Mouse (Mus musculus) embryonic fibroblast, embryonic 13.5 days (primary cell): ENCODE data around the gene Olfr51. TPM values are rescaled to one million over a fixed set of nuclear protein-coding genes. Genes with fewer than 3 reads are reported as not detected.
"Not testable (repeated sequence)": the region's sequence is repeated elsewhere in the genome, so short reads cannot be mapped to it uniquely, and the experiment has no call there.

Source experiments
- H3K27ac ChIP-seq: 2 replicates; pipeline ENCODE4 v1.5.1; 2012; ENCODE audit warnings: low read length, control low read depth, inconsistent platforms; ENCODE audit not compliant: insufficient read depth
- H3K4me1 ChIP-seq: 2 replicates; pipeline ENCODE4 v1.6.1; 2011; ENCODE audit warnings: low read length; ENCODE audit not compliant: control insufficient read depth, insufficient read depth
- H3K4me3 ChIP-seq: 2 replicates; pipeline ENCODE4 v1.5.1; 2011; ENCODE audit warnings: mild to moderate bottlenecking, control low read depth, low read length; ENCODE audit not compliant: insufficient read depth
- CTCF ChIP-seq: IDR thresholded peaks from 2 replicates; pipeline ENCODE4 v1.5.1; 2011; ENCODE audit warnings: mild to moderate bottlenecking, control low read depth, low read length, moderate library complexity, borderline replicate concordance; ENCODE audit not compliant: insufficient read depth
- POLR2A ChIP-seq: IDR thresholded peaks from 2 replicates; pipeline ENCODE4 v1.6.1; 2011; ENCODE audit warnings: low read depth, mild to moderate bottlenecking, control low read depth, low read length, moderate library complexity
- polyA plus RNA-seq: library from polyadenylated mRNA; stranded (reverse); fragments of >200 nt; gene quantifications from 2 replicates; pipeline ENCODE4 v1.2.4, GENCODE M21; 2011; ENCODE audit warnings: low read depth; ENCODE audit not compliant: missing spikeins, insufficient read length

Olfr51 gene
- polyA plus RNA-seq, 1 experiment: not detected

GRCm38 (mm10) chr11:51030225-51030624, 26.8 kb downstream of the Olfr51 start:
- Histone ChIP-seq H3K27ac (no peak overlapping the region), H3K4me3 (no peak overlapping the region), H3K4me1 (no peaks in the 10 kb centered on the region)
- no peak for TF ChIP-seq CTCF
- TF ChIP-seq POLR2A: no peak

- H3K4me1 ChIP-seq: no peaks in the 10 kb centered on the region
- no peak for TF ChIP-seq CTCF
- TF ChIP-seq POLR2A: no peak
- no peak overlapping the region for H3K4me3 ChIP-seq
- H3K27ac ChIP-seq: no peak overlapping the region
Observed at GRCm38 (mm10) chr11:51032851-51033250, 29.5 kb downstream of the Olfr51 start.

GRCm38 (mm10) chr11:51034141-51034540, 30.7 kb downstream of the Olfr51 start:
- H3K4me1 ChIP-seq, H3K4me3 ChIP-seq, H3K27ac ChIP-seq: not testable (repeated sequence)

GRCm38 (mm10) chr11:51035951-51036350, 32.6 kb downstream of the Olfr51 start:
- no peak for TF ChIP-seq CTCF
- TF ChIP-seq POLR2A: no peak
- H3K4me3 ChIP-seq: no peak overlapping the region
- H3K4me1 ChIP-seq: no peaks in the 10 kb centered on the region
- H3K27ac ChIP-seq: no peak overlapping the region

- H3K4me3 ChIP-seq, H3K4me1 ChIP-seq, H3K27ac ChIP-seq: not testable (repeated sequence)
Observed at GRCm38 (mm10) chr11:51044776-51045175, 41.4 kb downstream of the Olfr51 start.

- not testable (repeated sequence) for H3K27ac ChIP-seq, H3K4me1 ChIP-seq, H3K4me3 ChIP-seq
Observed at GRCm38 (mm10) chr11:51047809-51048208, 44.4 kb downstream of the Olfr51 start, which contains the start of gene Olfr1375. Gene Olfr1375 (plus strand): TSS chr11:51048109.

- TF ChIP-seq POLR2A: no peak
- TF ChIP-seq CTCF: no peak
- Histone ChIP-seq H3K4me3 (no peak overlapping the region), H3K4me1 (no peaks in the 10 kb centered on the region), H3K27ac (no peak overlapping the region)
Observed at GRCm38 (mm10) chr11:51051678-51052077, 48.3 kb downstream of the Olfr51 start.

- H3K4me3 ChIP-seq: no peak overlapping the region
- H3K4me1 ChIP-seq: no peaks in the 10 kb centered on the region
- H3K27ac ChIP-seq: no peak overlapping the region
- TF ChIP-seq CTCF (no peak), POLR2A (no peak)
Observed at GRCm38 (mm10) chr11:51053230-51053629, 49.8 kb downstream of the Olfr51 start.

- no peak within 1 kb of the TSS for H3K27ac ChIP-seq
- H3K4me1 ChIP-seq: peaks cover 5% of the 10 kb centered on the region
- peak within 1 kb of the TSS; percentile 94 for H3K4me3 ChIP-seq
- no peak for TF ChIP-seq CTCF
- peak; percentile 46 for TF ChIP-seq POLR2A
Observed at GRCm38 (mm10) chr11:51059151-51059571, 55.8 kb downstream of the Olfr51 start, which contains the start of gene Zfp354a. Gene Zfp354a (plus strand): TSS chr11:51059257.

Other genes starting within 250 kb of the Olfr51 start
- gene Zfp354c, start 175.9 kb upstream of the Olfr51 start, polyA plus RNA-seq: 18.2 and 34.8 TPM in 2 replicates
- 0.28 TPM in 1 of 2 replicates, not detected in the other for gene Zfp879, start 162.0 kb upstream of the Olfr51 start, polyA plus RNA-seq
- not detected in 2 replicates for gene Grm6, start 152.9 kb upstream of the Olfr51 start, polyA plus RNA-seq
- 1.2 and 1.9 TPM in 2 replicates for gene Zfp454, start 115.9 kb upstream of the Olfr51 start, polyA plus RNA-seq
- 4.2 and 4.9 TPM in 2 replicates for gene Zfp2, start 87.4 kb upstream of the Olfr51 start, polyA plus RNA-seq
- 1.6 and 2.2 TPM in 2 replicates for gene Zfp354b, start 72.0 kb upstream of the Olfr51 start, polyA plus RNA-seq
- gene 4933414I15Rik, start 59.8 kb upstream of the Olfr51 start, polyA plus RNA-seq: not detected in 2 replicates
- not detected in 2 replicates for gene Prop1, start 49.8 kb upstream of the Olfr51 start, polyA plus RNA-seq
- gene Olfr1378, start 37.1 kb upstream of the Olfr51 start, polyA plus RNA-seq: not detected in 2 replicates
- gene Olfr1377, start 21.6 kb upstream of the Olfr51 start, polyA plus RNA-seq: not detected in 2 replicates
- not detected in 2 replicates for gene Olfr54, start 10.6 kb downstream of the Olfr51 start, polyA plus RNA-seq
- not detected in 2 replicates for gene Olfr1375, start 44.5 kb downstream of the Olfr51 start, polyA plus RNA-seq
- 5.0 and 6.4 TPM in 2 replicates for gene Zfp354a, start 55.7 kb downstream of the Olfr51 start, polyA plus RNA-seq
- not detected in 2 replicates for gene Gm12569, start 216.9 kb downstream of the Olfr51 start, polyA plus RNA-seq